Mouse (Mus musculus): ENCODE data around the gene Adad2.

Gene Adad2

GRCm38 (mm10) chr8:119642960-119643359, 30.4 kb downstream of the Adad2 start:
- no peak for DNase-seq (ENCODE audit: low read depth)

GRCm38 (mm10) chr8:119644429-119644960, 31.9 kb downstream of the Adad2 start:
- no peak for DNase-seq (ENCODE audit: low read depth)

- no peak for DNase-seq (ENCODE audit: low read depth)
Measured at GRCm38 (mm10) chr8:119644981-119645597, 32.5 kb downstream of the Adad2 start.

GRCm38 (mm10) chr8:119646197-119646596, 33.6 kb downstream of the Adad2 start:
- DNase-seq (ENCODE audit: low read depth) = no peak

GRCm38 (mm10) chr8:119646846-119647245, 34.3 kb downstream of the Adad2 start:
- no peak for DNase-seq (ENCODE audit: low read depth)

GRCm38 (mm10) chr8:119651324-119651723, 38.8 kb downstream of the Adad2 start:
- DNase-seq (ENCODE audit: low read depth) = no peak

- no peak for DNase-seq (ENCODE audit: low read depth)
Measured at GRCm38 (mm10) chr8:119656709-119657464, 44.3 kb downstream of the Adad2 start.

- DNase-seq (ENCODE audit: low read depth) = no peak
Measured at GRCm38 (mm10) chr8:119661081-119661480, 48.5 kb downstream of the Adad2 start.

GRCm38 (mm10) chr8:119661892-119662291, 49.3 kb downstream of the Adad2 start:
- no peak for DNase-seq (ENCODE audit: low read depth)

- no peak for DNase-seq (ENCODE audit: low read depth)
Measured at GRCm38 (mm10) chr8:119663440-119663839, 50.9 kb downstream of the Adad2 start.

GRCm38 (mm10) chr8:119665270-119665669, 52.7 kb downstream of the Adad2 start:
- DNase-seq (ENCODE audit: low read depth) = no peak
